Mouse (Mus musculus) thymus, adult 2 months (tissue): ENCODE data around the gene Snx5.

Experiments used
- CTCF ChIP-seq: fragments of 200-500 bp; IDR thresholded peaks from 2 replicates; pipeline ENCODE4 v1.5.1; 2012; ENCODE audit warnings: mild to moderate bottlenecking, control low read depth, low read length, moderate library complexity, borderline replicate concordance; ENCODE audit not compliant: control insufficient read depth, poor library complexity, insufficient read depth; ENCODE audit errors: extremely low read depth
- POLR2A ChIP-seq: fragments of 200-500 bp; IDR thresholded peaks from 2 replicates; pipeline ENCODE4 v1.6.1; 2012; ENCODE audit warnings: mild to moderate bottlenecking, low read length, control low read depth, moderate library complexity; ENCODE audit not compliant: control insufficient read depth, poor library complexity, insufficient read depth; ENCODE audit errors: extremely low read depth

DNA sequence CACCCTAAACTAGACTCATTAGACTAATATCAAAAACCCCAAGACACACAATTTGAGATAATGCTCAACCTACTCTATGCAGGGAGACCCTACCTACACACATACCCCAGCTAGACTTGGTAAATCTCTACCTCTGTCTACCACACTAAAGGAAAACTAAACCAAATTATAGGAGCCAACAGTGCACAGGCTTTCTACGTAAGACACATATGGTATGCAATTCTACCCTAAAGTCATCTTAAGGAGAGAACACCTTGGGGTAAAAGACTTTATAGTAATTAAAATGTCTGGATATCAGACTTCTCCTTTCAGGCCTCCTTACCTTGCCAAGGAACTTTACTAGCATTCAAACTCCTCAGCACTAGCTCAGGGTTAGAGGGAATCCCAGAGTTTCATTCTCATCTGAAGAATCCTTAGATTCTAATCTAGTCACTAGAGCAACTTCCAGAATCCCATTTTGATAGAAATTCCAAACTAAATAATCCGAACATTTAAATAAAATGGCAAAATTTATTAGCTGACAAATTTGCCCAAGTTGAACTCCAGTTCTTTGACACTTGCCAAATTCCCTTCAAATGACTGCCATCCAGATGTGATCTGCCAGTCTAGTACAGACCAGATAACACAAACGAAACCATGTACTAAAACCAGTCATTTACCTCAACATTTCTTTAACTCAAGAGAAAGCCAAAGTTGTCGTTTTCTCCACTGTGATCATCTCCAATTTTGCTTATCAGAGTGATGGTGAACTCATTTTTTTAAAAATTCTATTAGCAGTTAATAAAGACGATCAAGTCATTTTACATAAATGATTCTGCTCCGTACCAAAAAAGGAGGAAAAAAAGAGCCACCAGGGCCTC, 2.0 kb downstream of the Snx5 start:
- TF ChIP-seq CTCF (no peak), POLR2A (no peak)
